Mouse (Mus musculus): ENCODE data around the gene Pdk2. TPM values are rescaled to one million over a fixed set of nuclear protein-coding genes. Genes with fewer than 3 reads are reported as not detected.

Pdk2 gene
- polyA plus RNA-seq, 1 experiment from 2014 or later, result 41.8 TPM

GRCm38 (mm10) chr11:95001584-95002347, 39.4 kb downstream of the Pdk2 start:
- H3K27ac ChIP-seq (replicated peaks), result no peak overlapping the region
- no peak for ATAC-seq (ENCODE audit: insufficient number of reproducible peaks, low FRiP score, low TSS enrichment, low read depth)
- H3K27me3 ChIP-seq, result no peaks in the 10 kb centered on the region
- no peak overlapping the region for H3K4me2 ChIP-seq (replicated peaks)
- H3K36me3 ChIP-seq, result peaks cover 77% of the 10 kb centered on the region
- H3K9ac ChIP-seq, result no peak overlapping the region
- H3K9me3 ChIP-seq (replicated peaks), result no peaks in the 10 kb centered on the region
- H3K4me1 ChIP-seq, result peaks cover 38% of the 10 kb centered on the region
- WGBS, result 90% methylated on average over 21 of the region's 21 CpGs
- no peak overlapping the region for H3K4me3 ChIP-seq (replicated peaks)

DNA sequence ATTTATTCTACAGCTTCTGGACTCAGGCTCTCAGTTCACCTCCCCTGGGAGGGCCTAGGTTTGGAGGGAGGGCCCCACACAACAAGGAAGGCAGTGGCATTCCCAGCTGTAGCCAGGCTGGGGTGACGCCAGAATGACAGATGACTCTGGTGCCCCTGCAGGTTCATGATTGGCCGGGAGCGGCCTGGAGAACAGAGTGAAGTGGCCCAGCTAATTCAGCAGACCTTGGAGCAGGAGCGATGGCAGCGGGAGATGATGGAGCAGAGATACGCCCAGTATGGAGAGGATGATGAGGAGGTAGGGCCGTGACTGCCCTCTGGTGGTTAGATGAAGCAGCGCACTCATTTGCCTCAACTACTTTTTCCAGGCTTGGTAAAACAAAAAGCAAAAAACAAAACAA, 40.1 kb downstream of the Pdk2 start:
- no peaks in the 10 kb centered on the region for H3K9me3 ChIP-seq (replicated peaks)
- 3% methylated on average over 8 of the region's 8 CpGs for WGBS
- H3K36me3 ChIP-seq, result peaks cover 82% of the 10 kb centered on the region
- no peak overlapping the region for H3K9ac ChIP-seq
- no peaks in the 10 kb centered on the region for H3K27me3 ChIP-seq
- peak overlapping the region; percentile 52 for H3K27ac ChIP-seq (replicated peaks)
- 0 out of 2 replicates have a peak, but pooled peaks have one; percentile 30 for ATAC-seq (ENCODE audit: insufficient number of reproducible peaks, low FRiP score, low TSS enrichment, low read depth)
- no peak overlapping the region for H3K4me3 ChIP-seq (replicated peaks)
- peaks cover 34% of the 10 kb centered on the region for H3K4me1 ChIP-seq
- no peak overlapping the region for H3K4me2 ChIP-seq (replicated peaks)

DNA sequence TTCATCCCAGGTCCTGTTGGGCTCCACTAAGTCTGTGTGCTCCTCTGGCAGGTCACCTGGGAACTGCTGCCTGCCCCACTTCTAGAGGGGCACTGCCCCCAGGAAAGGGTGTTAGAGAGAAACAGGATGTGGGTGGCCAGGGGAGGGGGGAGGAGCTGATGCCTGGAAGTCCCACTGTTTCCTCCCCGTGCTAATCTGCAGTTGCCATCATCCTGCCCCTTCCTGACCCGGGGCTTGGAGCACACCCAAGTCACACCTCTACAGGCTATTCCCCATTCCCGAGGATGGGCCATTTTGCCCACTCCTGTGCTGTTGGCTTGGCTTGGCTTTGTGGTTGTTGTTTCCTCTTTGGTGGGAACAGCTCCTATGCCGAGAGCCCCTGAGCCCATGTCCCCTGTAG, 40.6 kb downstream of the Pdk2 start:
- no peak overlapping the region for H3K4me2 ChIP-seq (replicated peaks)

DNA sequence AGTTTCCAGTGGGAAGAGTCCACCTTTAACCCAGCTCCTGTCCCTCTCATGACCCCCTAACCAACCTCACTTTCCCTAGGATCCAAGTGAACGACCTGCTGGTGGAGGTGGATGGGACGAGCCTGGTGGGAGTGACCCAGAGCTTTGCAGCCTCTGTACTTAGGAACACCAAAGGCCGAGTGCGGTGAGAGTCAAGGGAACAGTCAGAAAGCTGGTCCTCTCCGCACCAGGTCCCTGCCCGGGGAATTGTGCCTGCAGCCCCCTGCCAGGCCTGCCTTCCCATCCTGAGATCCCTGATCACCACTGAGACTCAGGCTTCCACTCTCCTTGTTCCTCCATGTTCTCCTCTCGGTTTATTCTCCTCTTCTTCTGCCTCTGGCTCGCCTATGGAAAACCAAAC, 41.0 kb downstream of the Pdk2 start:
- Histone ChIP-seq H3K9ac (no peak overlapping the region), H3K36me3 (peaks cover 78% of the 10 kb centered on the region), H3K27ac (replicated peaks) (peak overlapping the region; percentile 52; the same call in 1 of the 2 replicates), H3K9me3 (replicated peaks) (no peaks in the 10 kb centered on the region), H3K4me2 (replicated peaks) (no peak overlapping the region), H3K27me3 (no peaks in the 10 kb centered on the region), H3K4me3 (replicated peaks) (no peak overlapping the region), H3K4me1 (peaks cover 35% of the 10 kb centered on the region)
- WGBS, result 71% methylated on average over 8 of the region's 8 CpGs
- no peak for ATAC-seq (ENCODE audit: insufficient number of reproducible peaks, low FRiP score, low TSS enrichment, low read depth)

More for the DNA sequence above, 40.6 kb downstream of the Pdk2 start:
- no peak for ATAC-seq (ENCODE audit: insufficient number of reproducible peaks, low FRiP score, low TSS enrichment, low read depth)
- H3K9me3 ChIP-seq (replicated peaks), result no peaks in the 10 kb centered on the region
- H3K9ac ChIP-seq, result no peak overlapping the region
- peaks cover 78% of the 10 kb centered on the region for H3K36me3 ChIP-seq
- H3K27ac ChIP-seq (replicated peaks), result peak overlapping the region; percentile 52
- peaks cover 34% of the 10 kb centered on the region for H3K4me1 ChIP-seq
- WGBS, result 33% methylated on average over 4 of the region's 4 CpGs
- no peak overlapping the region for H3K4me3 ChIP-seq (replicated peaks)
- H3K27me3 ChIP-seq, result no peaks in the 10 kb centered on the region

DNA sequence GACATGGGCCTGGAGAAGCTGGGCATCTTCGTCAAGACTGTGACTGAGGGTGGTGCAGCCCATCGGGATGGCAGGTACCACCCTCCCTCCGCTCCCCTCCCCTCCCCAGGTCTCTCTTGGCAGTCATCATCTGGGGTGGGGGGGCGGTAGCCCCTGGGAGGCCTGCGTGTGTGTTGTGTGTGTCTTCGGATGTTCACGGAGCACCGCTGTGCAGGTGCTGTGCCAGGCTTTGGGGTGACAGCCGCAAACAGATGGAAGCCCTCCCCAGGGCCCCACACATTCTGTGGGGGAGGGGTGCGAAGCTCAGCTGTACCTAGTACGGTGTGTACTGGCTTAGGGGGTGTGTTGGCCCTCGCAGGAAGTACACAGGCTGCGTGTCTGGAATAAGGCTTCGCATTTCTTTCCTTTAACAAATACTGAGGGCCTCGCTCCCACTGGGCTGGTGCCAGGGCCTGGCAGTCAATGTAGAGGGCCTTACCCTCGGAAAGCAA, 43.1 kb downstream of the Pdk2 start:
- no peak overlapping the region for H3K9ac ChIP-seq
- H3K4me3 ChIP-seq (replicated peaks), result no peak overlapping the region
- no peak overlapping the region for H3K4me2 ChIP-seq (replicated peaks)
- H3K4me1 ChIP-seq, result peaks cover 56% of the 10 kb centered on the region
- no peak for ATAC-seq (ENCODE audit: insufficient number of reproducible peaks, low FRiP score, low TSS enrichment, low read depth)
- no peaks in the 10 kb centered on the region for H3K9me3 ChIP-seq (replicated peaks)
- no peaks in the 10 kb centered on the region for H3K27me3 ChIP-seq
- WGBS, result 77% methylated on average over 16 of the region's 16 CpGs
- H3K27ac ChIP-seq (replicated peaks), result no peak overlapping the region
- H3K36me3 ChIP-seq, result peaks cover 66% of the 10 kb centered on the region

DNA sequence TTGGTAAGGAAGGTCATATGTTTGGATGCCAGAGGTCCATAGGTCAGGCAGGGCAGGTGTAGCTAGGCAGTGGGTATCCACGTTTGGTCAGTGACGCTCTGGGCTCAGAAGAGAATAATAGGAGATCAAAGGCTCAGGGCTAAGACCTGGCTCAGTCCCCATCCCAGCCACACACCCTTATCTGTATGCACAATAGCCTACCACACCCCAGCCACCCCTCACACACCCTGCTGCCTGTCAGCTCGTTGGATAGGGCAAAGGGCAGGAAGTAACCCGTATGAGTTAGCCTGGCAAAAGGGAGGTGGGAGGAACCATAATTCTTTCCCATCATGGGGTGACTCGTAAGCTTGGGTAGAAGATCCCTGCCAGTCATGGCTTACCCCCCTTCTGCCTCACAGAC, 43.6 kb downstream of the Pdk2 start:
- peaks cover 61% of the 10 kb centered on the region for H3K36me3 ChIP-seq
- ATAC-seq (ENCODE audit: insufficient number of reproducible peaks, low FRiP score, low TSS enrichment, low read depth), result no peak
- 71% methylated on average over 5 of the region's 5 CpGs for WGBS

GRCm38 (mm10) chr11:94996984-94997383, 44.2 kb downstream of the Pdk2 start:
- H3K27ac ChIP-seq (replicated peaks), result no peak overlapping the region
- no peak overlapping the region for H3K4me3 ChIP-seq (replicated peaks)
- no peak overlapping the region for H3K9ac ChIP-seq
- no peak overlapping the region for H3K4me2 ChIP-seq (replicated peaks)
- no peaks in the 10 kb centered on the region for H3K9me3 ChIP-seq (replicated peaks)
- no peaks in the 10 kb centered on the region for H3K27me3 ChIP-seq
- WGBS, result 93% methylated on average over 6 of the region's 6 CpGs
- no peak for ATAC-seq (ENCODE audit: insufficient number of reproducible peaks, low FRiP score, low TSS enrichment, low read depth)
- H3K36me3 ChIP-seq, result peaks cover 55% of the 10 kb centered on the region
- H3K4me1 ChIP-seq, result peaks cover 67% of the 10 kb centered on the region

More for the DNA sequence above, 43.6 kb downstream of the Pdk2 start:
- no peak overlapping the region for H3K4me3 ChIP-seq (replicated peaks)
- peaks cover 61% of the 10 kb centered on the region for H3K4me1 ChIP-seq
- H3K27ac ChIP-seq (replicated peaks), result no peak overlapping the region
- no peak overlapping the region for H3K9ac ChIP-seq
- H3K27me3 ChIP-seq, result no peaks in the 10 kb centered on the region
- no peaks in the 10 kb centered on the region for H3K9me3 ChIP-seq (replicated peaks)
- no peak overlapping the region for H3K4me2 ChIP-seq (replicated peaks)

DNA sequence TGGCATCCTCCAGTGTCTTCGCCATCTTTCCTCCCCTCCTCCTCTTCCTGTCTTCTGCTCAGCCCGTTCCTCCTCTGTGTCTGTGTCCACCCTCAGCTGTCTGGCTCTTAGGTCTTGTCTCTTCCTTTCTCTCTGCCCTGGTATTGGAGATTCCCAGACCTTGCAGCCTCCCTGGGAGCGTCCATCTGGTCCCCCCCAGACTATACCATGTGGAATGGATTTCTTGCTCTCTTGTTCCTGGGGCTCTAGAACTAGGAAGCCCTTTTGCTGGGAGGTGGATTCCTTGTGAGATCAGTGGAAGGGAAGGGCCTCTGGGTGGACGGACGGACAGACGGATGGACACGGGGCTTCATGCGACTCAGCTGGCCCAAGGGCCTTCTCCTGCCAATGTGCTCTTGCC, 45.1 kb downstream of the Pdk2 start:
- H3K4me1 ChIP-seq, result peaks cover 68% of the 10 kb centered on the region
- ATAC-seq (ENCODE audit: insufficient number of reproducible peaks, low FRiP score, low TSS enrichment, low read depth), result no peak
- no peaks in the 10 kb centered on the region for H3K9me3 ChIP-seq (replicated peaks)
- peaks cover 47% of the 10 kb centered on the region for H3K36me3 ChIP-seq
- H3K27me3 ChIP-seq, result no peaks in the 10 kb centered on the region
- H3K9ac ChIP-seq, result no peak overlapping the region
- no peak overlapping the region for H3K4me3 ChIP-seq (replicated peaks)
- WGBS, result 72% methylated on average over 8 of the region's 8 CpGs
- H3K27ac ChIP-seq (replicated peaks), result no peak overlapping the region
- H3K4me2 ChIP-seq (replicated peaks), result peak overlapping the region; percentile 94; the same call in 1 of the 2 replicates

DNA sequence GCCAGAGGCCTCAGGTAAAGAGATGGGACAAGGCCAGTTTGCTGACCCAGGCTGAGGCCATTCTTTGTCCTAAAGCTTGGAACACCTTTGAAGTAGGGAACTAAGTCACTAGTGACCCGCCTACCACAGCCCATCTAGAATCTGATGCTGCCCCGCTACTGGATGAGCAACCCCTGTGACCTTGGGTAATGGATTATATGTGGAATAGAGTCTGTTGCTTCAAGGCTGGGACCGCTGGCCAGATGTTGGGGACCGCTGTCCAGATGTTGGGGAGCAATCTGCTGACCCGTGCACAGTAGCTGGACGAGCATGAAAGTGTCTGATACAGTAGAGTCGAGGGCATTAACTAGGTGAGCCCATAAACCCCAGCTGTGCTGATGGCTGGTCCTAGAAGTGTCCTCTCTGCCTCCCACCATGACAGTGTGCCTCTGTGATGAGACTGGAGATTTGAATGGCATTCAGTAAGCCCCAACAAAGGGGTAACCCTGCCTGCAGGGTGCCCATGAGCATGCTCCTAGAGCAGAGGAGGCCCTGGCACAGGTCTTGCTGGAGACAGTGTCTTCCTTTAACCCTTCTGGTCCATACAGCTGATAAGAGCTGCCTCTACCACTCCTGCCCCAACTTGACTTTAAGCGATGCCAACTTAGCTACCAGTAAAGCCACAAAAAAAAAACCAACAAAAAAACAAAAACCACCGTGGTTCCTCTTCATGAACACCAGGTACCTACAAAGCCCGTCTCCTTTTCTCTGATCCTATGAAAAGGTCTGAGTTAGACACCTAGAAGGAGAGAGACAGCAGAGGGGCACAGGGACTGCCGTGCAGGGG, 46.0 kb downstream of the Pdk2 start:
- Histone ChIP-seq H3K27ac (replicated peaks) (no peak overlapping the region), H3K9ac (no peak overlapping the region), H3K4me1 (peaks cover 64% of the 10 kb centered on the region), H3K4me3 (replicated peaks) (peak overlapping the region; percentile 91), H3K36me3 (peaks cover 44% of the 10 kb centered on the region), H3K4me2 (replicated peaks) (peak overlapping the region; percentile 94), H3K27me3 (no peaks in the 10 kb centered on the region), H3K9me3 (replicated peaks) (no peaks in the 10 kb centered on the region)
- 82% methylated on average over 11 of the region's 11 CpGs for WGBS
- ATAC-seq (ENCODE audit: insufficient number of reproducible peaks, low FRiP score, low TSS enrichment, low read depth), result no peak

- Histone ChIP-seq H3K4me2 (replicated peaks) (peak overlapping the region; percentile 94), H3K9ac (peak overlapping the region; percentile 93), H3K9me3 (replicated peaks) (no peaks in the 10 kb centered on the region), H3K4me1 (peaks cover 66% of the 10 kb centered on the region), H3K27me3 (no peaks in the 10 kb centered on the region), H3K4me3 (replicated peaks) (peak overlapping the region; percentile 91), H3K36me3 (peaks cover 36% of the 10 kb centered on the region), H3K27ac (replicated peaks) (peak overlapping the region; percentile 44)
- no peak for ATAC-seq (ENCODE audit: insufficient number of reproducible peaks, low FRiP score, low TSS enrichment, low read depth)
- WGBS, result 43% methylated on average over 10 of the region's 10 CpGs
Observed at GRCm38 (mm10) chr11:94994208-94994814, 46.8 kb downstream of the Pdk2 start.
